Mouse (Mus musculus): ENCODE measurements around the gene Cpn1.
"Not testable (repeated sequence)": the region's sequence is repeated elsewhere in the genome, so short reads cannot be mapped to it uniquely, and the experiment has no call there.

Gene Cpn1

DNA sequence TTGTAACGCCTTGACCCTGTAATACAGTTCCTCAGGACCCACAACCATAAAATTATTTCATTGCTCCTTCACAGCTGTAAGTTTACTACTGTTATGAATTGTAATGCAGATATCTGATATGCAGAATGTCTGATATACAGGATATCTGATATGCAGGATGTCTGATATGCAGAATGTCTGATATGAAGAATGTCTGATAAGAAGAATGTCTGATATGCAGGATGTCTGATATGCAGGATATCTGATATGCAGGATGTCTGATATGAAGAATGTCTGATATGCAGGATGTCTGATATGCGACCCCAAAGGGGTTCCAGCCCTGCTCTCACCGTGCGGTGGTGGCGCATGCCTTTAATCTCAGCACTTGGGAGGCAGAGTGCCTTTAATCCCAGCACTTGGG lies 4.4 kb downstream of the Cpn1 start:
- DNase-seq (ENCODE audit: low read depth, low spot score), result no peak

DNA sequence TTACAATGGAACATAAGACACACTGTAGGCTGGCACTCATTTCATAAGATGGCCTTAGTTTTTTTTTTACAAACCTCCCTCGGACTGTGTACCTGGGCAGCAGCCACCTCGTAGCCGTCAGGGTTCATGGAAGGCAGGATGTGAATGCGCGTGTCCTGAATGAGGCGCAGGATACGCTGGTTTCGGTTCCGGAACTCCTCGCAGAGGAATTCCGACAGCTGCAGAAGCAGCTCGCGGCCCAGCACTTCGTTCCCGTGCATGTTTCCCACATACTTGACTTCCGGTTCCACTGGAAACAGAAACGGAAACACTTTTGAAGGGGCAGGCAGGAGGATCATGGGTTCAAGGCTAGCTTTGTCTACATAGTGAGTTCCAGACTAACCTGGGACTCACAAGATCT lies 5.6 kb downstream of the Cpn1 start:
- no peak for DNase-seq (ENCODE audit: low read depth, low spot score)

DNA sequence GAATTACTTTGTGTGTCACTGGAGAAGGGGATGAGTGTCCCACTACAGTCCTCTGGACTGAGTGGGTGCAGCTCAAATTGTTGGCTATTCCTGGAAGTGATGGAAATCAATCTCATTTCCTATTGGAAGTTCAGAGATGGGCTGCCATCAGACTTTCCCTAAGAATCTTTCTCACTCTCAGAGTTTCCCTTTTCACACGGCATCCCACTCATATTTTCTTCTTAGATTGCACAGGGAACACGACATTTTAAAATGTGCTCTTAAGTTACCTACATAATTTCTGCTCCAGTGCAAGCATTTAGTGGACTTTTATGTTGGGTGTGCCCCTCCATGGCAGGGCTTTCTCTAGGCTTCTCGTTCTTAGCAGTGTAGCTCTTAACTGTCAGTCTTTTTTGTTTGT lies 8.6 kb downstream of the Cpn1 start:
- DNase-seq (ENCODE audit: low read depth, low spot score), result no peak

DNA sequence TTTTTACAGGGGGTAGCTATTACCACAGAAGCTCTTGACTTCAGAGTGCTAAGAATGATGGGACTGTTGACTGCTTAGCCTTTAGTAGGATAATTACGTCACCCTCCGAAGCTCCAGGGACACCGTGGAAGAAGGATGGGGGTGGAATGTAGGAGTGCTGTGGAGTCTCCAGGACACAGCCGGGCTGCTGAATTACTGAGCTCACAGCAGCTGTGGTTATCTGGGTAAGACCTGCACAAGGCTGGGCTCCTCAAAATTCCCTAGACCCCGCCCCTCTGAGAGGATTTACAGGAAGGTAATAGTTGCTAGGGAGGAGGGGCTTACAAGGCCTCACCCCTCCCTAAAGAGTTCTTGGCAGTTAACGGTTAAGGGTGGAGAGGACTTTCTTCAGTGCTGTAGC lies 9.7 kb downstream of the Cpn1 start:
- DNase-seq (ENCODE audit: low read depth, low spot score), result no peak

DNA sequence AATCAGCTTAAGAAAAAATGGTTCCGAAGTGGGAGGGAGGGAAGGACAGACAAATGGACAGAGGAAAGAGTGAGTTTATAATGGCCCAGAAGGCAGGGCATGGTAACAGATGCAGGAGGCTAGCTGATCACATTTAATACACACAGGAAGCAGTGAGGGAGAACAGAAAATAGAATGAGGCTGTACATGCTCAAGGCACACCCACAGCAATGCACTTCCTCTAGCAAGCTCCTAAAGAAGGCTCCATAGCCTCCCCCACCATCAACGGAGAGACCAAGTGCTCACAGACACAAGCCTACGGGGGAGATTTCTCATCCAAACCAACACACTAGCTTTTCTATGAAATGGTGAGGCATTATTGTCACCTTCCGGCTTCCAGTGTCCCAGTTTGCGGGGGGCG lies 12.1 kb downstream of the Cpn1 start:
- no peak for DNase-seq (ENCODE audit: low read depth, low spot score)

DNA sequence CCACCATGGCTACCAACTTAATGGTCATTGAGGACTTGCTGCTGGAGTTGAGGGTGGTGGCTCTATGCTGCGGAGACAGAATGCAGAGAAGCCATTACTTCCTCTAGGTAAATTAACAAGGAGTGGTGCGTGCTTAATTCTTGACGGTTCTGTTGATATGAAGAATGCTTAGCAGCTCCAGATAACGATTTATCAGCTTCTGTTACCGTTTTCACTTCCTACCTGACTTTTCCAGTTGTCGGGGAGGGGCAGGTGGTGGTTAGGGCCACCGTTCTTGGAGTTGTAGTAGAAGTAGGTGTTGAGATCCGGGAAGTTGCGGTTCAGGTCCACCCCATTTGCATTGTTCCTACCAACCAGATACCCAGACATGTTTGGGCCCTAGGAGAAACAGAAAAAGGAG lies 12.6 kb downstream of the Cpn1 start:
- DNase-seq (ENCODE audit: low read depth, low spot score), result no peak

DNA sequence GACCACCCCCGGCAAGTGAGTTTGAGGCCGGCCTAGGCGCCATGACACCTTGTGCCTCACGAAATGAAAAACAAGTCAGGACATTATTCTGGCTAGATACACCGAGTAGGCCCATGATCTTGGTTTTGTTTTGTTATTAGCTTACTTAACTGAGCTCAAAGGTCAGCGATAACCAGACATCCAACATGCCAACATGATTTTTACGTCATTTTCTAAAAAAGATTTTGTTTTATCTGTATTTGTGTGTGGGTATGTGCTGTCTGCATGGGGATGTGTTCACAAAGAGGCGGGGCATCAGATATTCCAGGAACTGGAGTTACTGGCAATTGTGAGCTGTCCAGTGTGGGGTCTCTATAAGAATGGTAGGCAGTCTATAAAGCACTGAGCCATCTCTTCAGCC lies 14.2 kb downstream of the Cpn1 start:
- DNase-seq (ENCODE audit: low read depth, low spot score), result no peak

DNA sequence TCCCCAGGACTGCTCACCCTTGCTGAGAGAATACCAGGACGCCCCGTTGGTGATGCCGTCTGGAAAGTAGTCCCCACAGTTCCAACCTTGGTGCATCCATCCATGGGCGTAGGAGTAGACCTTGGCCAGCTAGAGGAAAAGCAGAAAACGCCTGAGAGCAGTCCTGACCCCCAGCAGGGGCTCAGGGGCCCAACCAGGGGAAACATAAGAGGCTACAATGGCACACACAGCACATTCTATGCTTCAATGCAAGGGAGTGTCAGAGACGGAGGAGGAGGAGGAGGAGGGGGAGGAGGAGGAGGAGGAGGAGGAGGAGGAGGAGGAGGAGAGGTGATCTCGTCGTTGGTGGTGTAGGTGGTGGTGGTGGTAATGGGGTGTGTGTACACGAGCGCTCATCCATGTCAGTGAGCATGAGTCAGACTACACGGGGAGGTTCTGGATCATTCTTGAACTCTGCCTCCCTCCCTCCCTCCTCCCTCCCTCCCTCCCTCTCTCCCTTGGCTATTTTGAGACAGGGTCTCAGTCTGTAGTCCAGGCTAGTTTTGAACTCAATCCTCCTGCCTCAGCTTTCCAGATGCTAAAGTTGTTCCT lies 17.8 kb downstream of the Cpn1 start:
- no peak for DNase-seq (ENCODE audit: low read depth, low spot score)

DNA sequence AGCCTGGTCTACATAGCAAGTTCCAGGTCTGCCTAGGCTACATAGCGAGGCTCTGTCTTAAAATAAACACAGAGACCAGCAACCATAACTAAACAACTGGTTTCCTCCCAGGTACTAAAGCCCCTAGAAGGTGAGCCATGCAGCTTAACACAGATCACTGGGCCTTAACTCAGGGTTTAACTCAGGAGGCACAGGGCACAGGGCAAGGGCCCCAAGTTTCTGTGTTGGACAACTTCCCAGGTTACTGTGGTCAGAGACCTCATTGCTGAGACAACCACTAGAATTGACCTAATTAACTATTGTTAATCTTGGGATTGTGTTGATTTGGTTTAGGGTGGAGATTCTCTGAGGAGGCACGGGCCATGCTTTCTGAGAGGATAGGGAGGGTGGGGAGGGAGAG lies 19.9 kb downstream of the Cpn1 start:
- DNase-seq (ENCODE audit: low read depth, low spot score), result no peak

DNA sequence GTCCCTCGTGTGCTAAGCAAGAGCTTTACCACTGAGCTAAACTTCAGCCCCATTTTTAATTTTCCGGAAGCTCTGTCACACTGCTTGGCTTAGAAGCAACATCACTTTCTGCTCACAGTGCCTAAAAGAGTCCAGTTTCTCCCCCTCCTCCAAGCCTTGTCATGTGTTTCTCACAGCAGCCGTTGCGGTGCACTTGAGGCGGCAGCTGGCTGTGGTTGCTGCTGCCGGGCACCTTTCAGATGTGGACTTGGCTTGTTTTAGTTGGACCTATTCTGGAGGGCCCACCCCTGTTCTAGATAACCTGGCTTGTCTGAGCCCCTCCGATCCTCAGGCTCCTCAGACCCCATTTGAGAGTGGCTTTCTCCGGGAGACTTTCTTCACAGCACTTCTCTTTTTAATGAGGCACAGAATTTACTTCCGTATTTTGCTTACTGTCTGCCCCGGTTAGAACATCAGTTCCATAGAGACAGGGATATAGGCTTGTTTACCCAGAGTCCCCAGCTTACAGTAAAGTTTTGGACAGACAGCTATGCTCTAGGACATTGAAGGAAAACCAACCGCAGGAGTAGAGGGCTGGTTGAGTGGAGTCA lies 20.8 kb downstream of the Cpn1 start:
- no peak for DNase-seq (ENCODE audit: low read depth, low spot score)

DNA sequence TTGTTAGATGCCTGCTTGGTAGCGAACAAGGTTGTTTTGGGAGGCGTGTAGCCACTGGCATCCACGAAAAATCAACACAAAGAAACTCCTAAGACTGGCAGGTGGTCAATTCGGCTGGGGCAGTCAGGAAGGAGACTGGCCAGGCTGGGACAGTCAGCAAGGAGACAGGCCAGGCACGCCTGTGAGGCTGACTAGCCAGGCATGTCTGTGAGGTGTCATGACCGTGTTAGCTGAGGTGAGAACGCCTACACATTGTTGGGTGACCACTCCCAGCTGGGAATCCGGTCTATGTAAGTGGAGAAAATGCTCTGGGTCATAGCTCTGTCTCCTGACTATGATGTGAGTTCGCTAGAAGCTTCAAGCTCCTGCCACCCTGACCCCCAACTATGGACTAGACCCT lies 23.6 kb downstream of the Cpn1 start:
- DNase-seq (ENCODE audit: low read depth, low spot score), result no peak

DNA sequence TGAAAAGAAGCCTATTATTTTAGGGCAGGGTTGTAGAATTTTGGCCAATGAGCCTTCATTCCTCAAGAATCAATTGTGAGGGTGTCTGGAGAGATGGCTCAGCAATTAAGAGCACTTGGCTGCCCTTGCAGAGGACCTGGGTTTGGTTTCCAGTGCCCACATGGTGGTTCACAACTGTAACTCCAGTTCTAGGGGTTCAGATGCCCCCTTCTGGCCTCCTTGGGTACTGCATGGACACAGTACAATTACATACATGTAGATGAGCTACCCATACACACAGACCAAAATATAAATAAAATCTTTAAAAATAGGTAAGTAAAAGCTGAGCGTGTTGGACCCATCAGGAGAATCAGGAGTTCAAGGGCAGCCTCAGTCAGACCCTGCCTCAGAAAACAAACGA lies 25.2 kb downstream of the Cpn1 start:
- DNase-seq (ENCODE audit: low read depth, low spot score), result no peak

DNA sequence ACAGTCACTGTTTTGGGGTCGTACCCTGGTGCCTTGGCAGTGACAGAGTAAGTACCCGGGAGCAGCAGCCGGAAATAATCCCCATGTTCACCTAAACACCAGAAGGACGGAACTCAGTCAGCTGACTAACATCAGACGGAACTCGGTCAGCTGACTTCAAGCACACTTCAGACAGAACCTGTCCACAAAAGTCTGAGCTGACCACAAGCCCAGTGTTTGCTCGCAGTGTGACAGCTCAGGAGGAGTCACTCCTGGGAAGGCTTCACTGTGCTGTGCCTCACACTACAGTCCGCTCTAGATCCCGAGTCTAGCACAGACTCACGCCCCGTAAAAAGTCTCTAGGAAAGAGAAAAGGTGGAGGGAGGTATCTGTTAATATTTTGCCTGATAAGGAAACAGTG lies 26.3 kb downstream of the Cpn1 start:
- DNase-seq (ENCODE audit: low read depth, low spot score), result no peak

DNA sequence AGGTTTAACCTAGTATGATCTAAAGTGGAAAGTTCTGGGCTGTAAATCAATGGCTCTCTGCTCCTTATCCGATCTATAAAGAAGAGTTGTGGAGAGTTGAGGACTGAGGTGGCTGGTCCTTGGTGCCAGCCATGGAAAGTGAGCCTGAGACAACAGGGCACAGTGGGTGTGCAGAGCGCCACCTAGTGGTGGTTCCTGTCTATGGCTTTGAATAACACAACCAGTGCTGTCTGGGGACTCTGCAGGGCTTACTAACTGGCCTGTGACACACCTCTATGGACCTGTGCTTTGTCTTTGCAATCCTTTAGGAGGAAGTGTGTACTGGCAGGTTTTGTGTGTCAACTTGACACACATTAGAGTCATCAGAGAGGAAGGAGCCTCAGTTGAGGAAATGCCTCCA lies 27.2 kb downstream of the Cpn1 start:
- peak; percentile 74 for DNase-seq (ENCODE audit: low read depth, low spot score)

DNA sequence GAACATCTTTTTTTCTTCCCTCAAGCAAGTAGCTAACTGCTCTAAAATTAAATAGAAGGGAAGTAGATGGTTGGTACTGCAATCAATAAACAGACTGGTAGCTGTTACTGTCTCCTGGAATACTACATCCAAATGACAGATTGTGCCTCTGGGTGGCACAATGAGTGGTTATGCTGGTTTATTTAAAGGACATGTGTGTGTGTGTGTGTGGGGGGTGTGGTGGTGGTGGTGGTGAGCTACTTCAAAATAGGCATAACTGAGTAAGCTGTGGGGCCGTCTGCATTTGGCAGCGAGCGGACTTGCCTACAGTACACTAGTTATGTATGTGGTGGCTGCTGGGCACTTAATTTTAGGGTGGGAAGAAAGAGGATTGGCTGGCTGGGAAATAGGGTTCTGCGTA lies 28.5 kb downstream of the Cpn1 start:
- no peak for DNase-seq (ENCODE audit: low read depth, low spot score)

DNA sequence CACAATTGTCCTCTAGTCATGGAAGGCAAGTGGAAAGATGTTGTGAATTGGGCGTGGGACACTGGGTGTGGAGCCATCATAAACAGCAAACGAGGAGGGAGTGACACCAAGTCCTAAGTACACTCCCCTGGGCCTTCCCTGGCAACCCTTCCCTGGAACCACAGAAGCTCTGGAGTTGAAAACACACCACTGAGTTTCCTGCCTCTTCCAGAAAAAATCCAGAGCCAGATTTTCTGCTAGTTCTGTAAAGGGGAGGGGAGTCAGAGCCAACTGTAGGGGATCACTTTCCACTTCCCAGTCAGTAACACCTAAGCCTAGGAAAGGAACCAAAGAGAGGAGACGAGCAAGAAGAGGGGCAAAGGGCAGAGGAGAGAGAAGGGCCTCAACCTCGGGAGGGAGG lies 29.0 kb downstream of the Cpn1 start:
- no peak for DNase-seq (ENCODE audit: low read depth, low spot score)

DNA sequence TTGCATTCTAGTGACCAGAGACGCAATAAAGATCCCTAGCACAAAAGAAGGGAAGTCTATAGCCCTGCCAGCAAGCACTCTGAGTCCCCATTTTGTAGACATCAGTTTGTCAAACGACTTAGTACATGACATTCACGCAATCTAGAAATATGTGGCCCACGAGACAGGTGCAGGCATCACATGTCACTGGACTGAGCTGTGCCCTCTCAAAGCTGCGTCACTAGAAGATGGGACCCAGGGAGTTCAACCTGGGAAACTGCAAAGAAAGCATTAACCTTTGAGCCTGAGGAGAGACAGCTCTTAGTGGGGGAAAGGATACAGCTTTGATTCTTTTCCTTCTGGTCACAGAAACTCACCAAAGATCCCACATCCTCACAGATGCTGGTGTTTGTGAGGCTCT lies 31.1 kb downstream of the Cpn1 start:
- no peak for DNase-seq (ENCODE audit: low read depth, low spot score)

DNA sequence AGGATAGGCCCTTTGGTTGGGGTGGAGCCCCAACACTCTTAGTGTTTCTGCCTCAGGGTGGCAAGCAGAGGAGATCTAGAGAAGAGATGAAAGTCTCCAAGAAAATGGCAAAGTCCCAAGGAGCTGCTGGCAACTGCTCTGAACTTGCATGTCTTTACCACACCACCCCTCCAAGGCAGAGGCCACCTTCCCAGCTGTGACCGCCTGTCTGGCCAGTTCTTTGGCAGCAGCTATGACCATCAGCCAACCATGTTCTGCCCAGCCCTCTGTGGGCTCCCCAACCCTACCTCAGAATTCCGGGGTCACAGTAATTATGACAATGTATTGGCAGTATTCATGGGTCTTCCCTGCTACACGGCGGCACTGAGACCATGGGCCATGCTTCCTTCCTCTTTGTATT lies 31.5 kb downstream of the Cpn1 start:
- DNase-seq (ENCODE audit: low read depth, low spot score), result no peak

DNA sequence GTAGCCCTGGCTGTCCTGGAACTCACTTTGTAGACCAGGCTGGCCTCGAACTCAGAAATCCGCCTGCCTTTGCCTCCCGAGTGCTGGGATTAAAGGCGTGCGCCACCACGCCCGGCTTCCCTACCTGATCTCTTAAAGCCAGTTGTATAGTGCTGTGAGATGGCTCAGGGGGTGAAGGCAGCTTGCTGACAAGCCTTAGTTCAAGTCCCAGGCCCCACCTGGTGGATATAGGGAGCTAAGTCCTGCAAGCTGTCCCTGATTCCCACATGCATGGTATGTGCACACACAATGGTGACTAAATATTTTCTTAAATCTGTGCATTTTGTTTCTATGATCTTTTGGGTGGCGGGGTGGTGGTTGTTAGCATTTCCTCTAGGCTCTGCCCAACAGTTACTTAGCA lies 33.4 kb downstream of the Cpn1 start:
- not testable (repeated sequence) for DNase-seq (ENCODE audit: low read depth, low spot score)

DNA sequence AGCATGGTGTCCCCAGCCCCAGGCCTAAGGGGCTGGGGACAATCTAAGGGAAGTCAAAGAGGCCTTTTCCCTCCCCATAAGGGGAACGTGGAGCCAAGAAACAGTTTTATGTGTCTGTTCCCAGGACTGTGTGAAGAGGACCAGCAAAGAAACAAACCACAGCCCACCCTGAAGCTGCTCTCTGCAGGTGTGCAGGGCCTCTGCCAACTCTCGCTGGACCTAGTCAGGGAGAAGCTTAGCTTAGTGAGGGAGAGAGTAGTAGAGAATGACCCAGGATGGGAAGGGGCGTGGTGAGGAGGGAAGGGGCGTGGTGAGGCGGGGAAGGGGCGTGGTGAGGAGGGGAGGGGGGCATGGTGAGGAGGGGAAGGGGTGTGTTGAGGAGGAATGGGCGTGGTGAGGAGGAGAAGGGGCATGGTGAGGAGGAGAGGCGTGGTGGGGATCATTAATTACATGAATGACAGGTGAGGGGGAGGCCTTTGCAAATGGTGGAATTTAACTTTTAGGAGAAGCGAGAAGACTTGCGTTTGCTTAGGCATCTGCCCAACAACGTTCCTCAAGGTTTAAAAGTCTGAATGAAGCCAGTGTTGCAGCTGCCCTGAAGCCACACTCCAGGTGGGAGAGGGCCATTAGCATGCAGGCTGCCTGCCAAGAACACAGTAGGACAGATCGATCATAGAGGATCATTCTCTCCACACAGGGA lies 37.1 kb downstream of the Cpn1 start:
- DNase-seq (ENCODE audit: low read depth, low spot score), result peak; percentile 73

DNA sequence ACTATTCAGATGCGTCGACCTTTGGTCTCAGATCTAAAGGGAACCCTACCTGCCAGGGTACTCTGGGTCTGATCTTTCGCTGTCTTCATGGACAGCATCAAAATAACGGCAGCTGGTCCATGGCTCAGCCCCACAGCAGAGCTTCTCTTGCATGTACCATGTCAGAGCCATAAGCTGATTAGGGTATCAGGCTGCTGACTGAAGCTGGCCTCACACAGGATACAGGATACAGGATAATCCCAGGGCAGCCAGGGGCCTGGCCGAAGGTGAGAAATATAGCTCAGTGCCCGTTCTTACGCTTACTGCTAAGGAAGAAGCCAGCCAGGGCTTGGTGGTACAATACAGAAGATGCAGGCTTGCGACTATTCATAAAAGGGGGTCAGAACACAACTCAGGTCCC lies 41.8 kb downstream of the Cpn1 start:
- no peak for DNase-seq (ENCODE audit: low read depth, low spot score)

DNA sequence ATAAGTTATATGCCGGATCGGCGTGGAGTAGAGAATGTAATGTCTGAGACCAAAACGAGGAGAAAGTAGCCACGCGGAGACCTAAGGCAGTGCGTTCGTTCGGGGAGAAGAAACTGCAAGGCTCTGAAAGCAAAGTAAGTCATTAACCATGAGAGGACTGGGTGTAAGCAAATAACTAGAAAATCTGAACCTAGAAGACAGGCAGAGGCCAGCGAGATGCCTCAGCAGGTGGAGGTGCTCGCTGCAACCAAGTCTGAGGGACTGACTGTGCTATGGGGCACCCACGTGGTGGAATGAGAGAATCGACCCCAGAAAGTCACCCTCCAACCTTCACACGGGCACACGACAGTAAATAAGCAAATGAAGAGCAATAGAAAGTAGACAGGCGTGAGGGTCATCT lies 43.3 kb downstream of the Cpn1 start:
- DNase-seq (ENCODE audit: low read depth, low spot score), result no peak
